Mouse (Mus musculus) CH12.LX (cell line): Measurements from ENCODE around the gene Ssbp4.

Source experiments
- CTCF ChIP-seq, 2 experiments: IDR thresholded peaks in 1 of 2; conservative IDR thresholded peaks in 1 of 2; 2 replicates each; pipeline ENCODE4 v1.5.1; 2011 to 2012; ENCODE audit warnings: low read depth in 2 of 2, low read length in 2 of 2, improper control_type of control experiment in 1 of 2, inconsistent platforms in 1 of 2, mild to moderate bottlenecking in 1 of 2, moderate library complexity in 1 of 2
- EP300 ChIP-seq: IDR thresholded peaks from 2 replicates; pipeline ENCODE4 v1.6.1; 2011; ENCODE audit warnings: low read length, improper control_type of control experiment
- MAFK ChIP-seq: IDR thresholded peaks from 2 replicates; pipeline ENCODE4 v1.6.1; 2011; ENCODE audit warnings: low read length, improper control_type of control experiment; ENCODE audit not compliant: insufficient replicate concordance
- RCOR1 ChIP-seq: conservative IDR thresholded peaks from 2 replicates; pipeline ENCODE4 v1.6.1; 2012; ENCODE audit warnings: low read depth, mild to moderate bottlenecking, inconsistent platforms, low read length, improper control_type of control experiment

GRCm38 (mm10) chr8:70628986-70629490 lies 20.4 kb upstream of the Ssbp4 start:
- TF ChIP-seq RCOR1 (no peak), MAFK (no peak), EP300 (no peak), CTCF (conservative IDR thresholded peaks at IDR 0.05 in 1 of 2, IDR thresholded peaks at IDR 0.05 in 1 of 2; ENCODE audit: low read depth in 2 of 2, low read length in 2 of 2) (no peak)
